Mouse (Mus musculus): ENCODE results near the gene Klk5.

Gene Klk5

DNA sequence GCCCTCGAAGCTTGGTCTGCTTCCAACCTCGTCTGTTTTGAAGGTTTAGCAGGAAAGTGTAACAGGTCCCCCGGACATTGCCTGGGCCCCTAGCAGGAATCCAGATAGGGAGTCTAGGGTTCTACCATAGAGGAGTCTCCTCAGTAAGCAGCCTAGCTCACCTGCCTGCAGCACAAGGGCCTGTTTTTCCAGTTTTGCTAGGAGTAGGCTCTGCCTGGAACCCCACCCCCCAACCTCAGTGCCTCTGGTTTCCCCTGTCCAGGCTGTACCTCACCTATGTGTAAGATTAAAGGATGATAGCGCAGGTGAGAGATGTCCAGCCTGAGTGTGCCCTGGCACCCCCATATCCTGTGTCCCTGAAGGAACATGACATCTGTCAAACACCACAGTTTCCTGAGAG lies 34.7 kb downstream of the Klk5 start:
- DNase-seq (ENCODE audit: low spot score in 2 of 2): no peak

DNA sequence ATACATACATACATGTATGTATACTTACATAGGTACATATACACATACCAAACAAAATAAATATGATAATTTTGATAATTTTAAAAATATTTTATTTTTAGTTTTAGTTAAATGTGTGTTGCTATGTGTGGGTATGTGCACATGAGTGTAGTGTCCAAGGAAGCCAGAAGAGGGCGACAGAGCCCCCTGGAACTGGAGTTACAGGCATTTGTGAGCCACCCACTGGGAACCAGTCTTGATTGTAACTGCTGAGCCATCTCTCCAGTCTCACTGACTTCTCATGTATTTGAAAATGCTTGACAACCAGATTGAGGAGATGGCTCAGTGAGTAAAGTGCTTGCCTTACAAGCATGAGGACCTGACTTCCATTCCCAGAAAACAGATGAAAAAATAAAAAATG lies 36.5 kb downstream of the Klk5 start:
- DNase-seq (ENCODE audit: low spot score in 2 of 2): no peak

DNA sequence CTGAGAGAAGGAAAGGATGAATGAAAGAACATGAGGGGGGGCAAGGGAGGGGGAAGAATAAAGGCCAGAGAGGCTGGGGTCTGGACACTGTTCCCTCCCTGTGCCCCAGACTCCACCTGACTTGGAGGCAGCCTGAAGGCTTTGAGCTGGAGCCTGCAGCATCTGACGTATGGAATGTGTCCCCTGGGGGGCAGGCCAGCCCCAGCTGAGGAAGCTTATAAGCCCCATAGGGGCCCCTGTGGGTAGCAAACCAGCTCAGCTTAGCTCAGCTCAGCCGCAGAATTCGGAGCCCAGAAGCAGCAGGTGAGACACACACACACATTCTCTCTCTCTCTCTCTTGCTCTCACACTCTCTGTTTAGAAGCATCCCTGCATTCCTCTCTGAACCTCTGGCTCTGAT lies 39.1 kb downstream of the Klk5 start, which contains the start of gene Klk4:
Klk4 (plus strand) TSS at position 249 of the 400 bp plus-strand sequence.
- no peak for DNase-seq (ENCODE audit: low spot score in 2 of 2)

DNA sequence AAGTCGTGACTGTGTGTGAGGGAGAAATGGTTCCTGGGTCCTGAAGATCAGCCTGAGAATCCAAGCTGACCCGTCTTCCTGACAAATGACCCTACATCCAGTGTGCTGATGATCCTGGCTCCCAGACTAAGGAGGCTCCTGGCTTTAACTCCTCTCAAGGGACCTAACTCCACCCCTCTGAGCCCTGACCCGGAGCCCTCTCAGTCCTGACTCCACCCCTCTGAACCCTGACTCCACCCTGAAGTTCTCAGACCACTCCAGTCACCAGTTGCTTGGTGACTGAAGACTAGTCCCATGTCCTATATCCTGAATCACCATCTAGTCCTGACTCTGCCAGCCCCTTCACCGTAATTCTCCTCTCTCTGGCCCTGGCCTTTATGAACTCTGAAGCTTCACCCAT lies 40.6 kb downstream of the Klk5 start:
- DNase-seq (ENCODE audit: low spot score in 2 of 2): no peak

DNA sequence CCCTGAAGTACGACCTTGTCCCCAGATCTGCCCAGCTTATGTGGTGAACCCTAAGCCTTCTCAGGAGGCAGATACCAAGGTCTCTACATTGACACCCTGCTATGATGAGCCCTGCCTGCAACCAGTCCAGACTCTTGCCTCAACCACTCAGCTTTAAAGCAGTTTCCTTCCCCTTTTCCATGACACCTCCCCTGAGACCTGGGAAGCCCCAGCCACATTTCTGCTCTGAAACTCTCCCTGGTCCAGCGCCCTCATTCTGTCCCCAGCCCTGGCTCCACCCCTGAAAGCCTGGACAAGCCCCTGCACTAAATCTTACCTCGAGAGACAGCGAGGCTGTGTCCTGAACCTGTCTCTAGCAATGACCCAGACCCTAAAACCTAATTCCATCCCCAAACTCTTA lies 41.0 kb downstream of the Klk5 start:
- DNase-seq (ENCODE audit: low spot score in 2 of 2): no peak

DNA sequence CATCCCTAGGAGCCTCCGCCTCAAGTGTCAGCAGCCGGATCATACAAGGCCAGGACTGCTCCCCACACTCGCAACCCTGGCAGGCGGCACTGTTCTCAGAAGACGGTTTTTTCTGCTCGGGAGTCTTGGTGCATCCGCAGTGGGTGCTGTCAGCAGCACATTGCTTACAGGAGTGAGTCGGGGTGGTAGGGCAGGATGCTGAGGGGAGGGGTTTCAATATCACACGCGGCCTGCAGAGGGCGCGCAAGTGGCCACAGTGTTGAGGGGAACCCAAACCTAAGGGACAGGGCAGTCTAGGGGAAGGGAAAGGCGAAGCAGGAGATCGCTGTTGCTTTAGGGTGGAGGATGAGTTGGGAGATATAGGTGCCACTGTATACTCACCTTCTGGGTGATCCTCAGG lies 41.8 kb downstream of the Klk5 start:
- peak; percentile 29 to 46 for DNase-seq (ENCODE audit: low spot score in 2 of 2)

DNA sequence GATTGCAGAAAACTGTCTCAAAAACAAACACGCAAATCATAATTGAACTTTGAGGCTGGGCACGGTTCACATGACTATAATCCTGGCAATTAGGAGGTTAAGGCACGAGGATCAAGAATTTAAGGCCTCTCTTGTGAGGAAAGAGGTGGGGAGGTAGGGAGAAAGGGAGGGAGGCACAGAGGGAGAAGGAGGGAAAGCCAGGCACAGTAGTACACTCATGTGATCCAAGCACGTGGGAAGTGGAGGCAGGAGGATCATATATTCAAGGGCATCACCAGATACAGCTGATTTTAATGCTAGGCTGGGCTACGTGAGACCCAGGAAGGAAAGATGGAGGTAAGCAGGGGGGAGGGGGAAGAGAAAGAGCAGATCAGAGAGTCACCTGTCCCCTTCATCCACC lies 49.6 kb downstream of the Klk5 start:
- DNase-seq (ENCODE audit: low spot score in 2 of 2): no peak

DNA sequence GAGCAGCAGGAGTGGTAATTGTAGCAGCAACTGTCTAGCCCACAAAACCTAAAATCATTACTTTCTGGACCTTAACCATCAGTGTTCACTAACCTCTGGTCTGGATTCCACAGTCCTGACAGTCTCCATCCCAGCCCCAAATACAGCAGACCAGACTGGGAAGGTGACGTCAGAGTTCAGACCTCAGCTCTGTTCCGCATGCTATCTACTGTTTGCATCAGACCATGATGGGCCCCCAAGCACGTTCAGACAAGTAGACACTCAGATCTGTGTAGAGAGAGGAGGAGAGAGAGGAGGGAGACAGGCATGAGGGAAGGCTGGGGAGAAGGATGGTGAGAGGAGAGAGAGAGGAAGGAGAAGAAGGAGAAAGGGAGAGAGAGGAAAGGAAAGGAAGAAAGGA lies 50.0 kb downstream of the Klk5 start:
- no peak for DNase-seq (ENCODE audit: low spot score in 2 of 2)

DNA sequence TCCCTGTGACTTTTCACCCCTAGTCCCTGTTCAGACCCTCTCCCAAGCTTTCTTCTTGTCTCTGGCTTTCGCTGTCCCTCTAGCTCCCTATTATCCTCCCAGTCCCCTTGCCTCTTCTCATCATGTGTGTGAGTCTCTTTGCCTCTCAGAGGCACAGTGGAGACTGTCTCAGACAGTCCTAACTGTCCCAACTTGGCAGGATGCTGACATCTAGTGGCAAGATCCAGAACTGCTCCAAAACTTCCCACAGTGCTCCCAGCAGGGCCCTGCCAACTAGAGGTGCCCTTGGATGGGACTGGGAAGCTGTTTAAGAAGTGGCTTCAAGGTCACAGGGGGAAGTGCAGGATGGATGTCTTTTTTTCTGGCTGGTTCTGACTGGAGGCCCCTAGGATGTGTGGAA lies 53.1 kb downstream of the Klk5 start:
- peak; percentile 89 to 95 for DNase-seq (ENCODE audit: low spot score in 2 of 2)
